Mouse (Mus musculus) limb, embryonic 11.5 days (tissue): ENCODE data around the gene Akap6. TPM values are rescaled to one million over a fixed set of nuclear protein-coding genes. Genes with fewer than 3 reads are reported as not detected.

Experiments
- ATAC-seq: fragments of 200-750 bp; cut with Nextera tagmentation; 2 replicates; pipeline ENCODE4 v1.8.0; 2017; ENCODE audit warnings: low read depth; ENCODE audit not compliant: insufficient number of reproducible peaks, low FRiP score, low TSS enrichment
- DNase-seq: peaks from one replicate; pipeline ENCODE4 v3.0.0-alpha.2; 2015; ENCODE audit warnings: low spot score
- H3K27ac ChIP-seq: fragments of 300-500 bp; sonication (generic); replicated peaks from 2 replicates; pipeline ENCODE4 v1.5.1; 2014; ENCODE audit warnings: low read depth, mild to moderate bottlenecking, low read length
- H3K27me3 ChIP-seq: fragments of 300-500 bp; sonication (generic); 2 replicates; pipeline ENCODE4 v1.6.1; 2014; ENCODE audit warnings: mild to moderate bottlenecking, low read length, mixed read lengths; ENCODE audit not compliant: control insufficient read depth, insufficient read depth
- H3K36me3 ChIP-seq: fragments of 300-500 bp; sonication (generic); 2 replicates; pipeline ENCODE4 v1.6.1; 2014; ENCODE audit warnings: mild to moderate bottlenecking, low read length, moderate library complexity, mixed read lengths; ENCODE audit not compliant: control insufficient read depth, insufficient read depth
- H3K4me1 ChIP-seq: fragments of 300-500 bp; sonication (generic); 2 replicates; pipeline ENCODE4 v1.6.1; 2014; ENCODE audit warnings: low read length, mixed read lengths; ENCODE audit not compliant: control insufficient read depth, insufficient read depth
- H3K4me2 ChIP-seq: fragments of 300-500 bp; sonication (generic); 2 replicates; pipeline ENCODE4 v1.6.1; 2014; ENCODE audit warnings: low read depth, mild to moderate bottlenecking, moderate library complexity; ENCODE audit not compliant: severe bottlenecking
- H3K4me3 ChIP-seq: fragments of 300-500 bp; sonication (generic); 2 replicates; pipeline ENCODE4 v1.5.1; 2014; ENCODE audit warnings: low read depth, low read length
- H3K9ac ChIP-seq: fragments of 300-500 bp; sonication (generic); 2 replicates; pipeline ENCODE4 v1.6.1; 2014; ENCODE audit warnings: mild to moderate bottlenecking, low read length
- H3K9me3 ChIP-seq: fragments of 300-500 bp; sonication (generic); 2 replicates; pipeline ENCODE4 v1.6.1; 2016; ENCODE audit warnings: low read length; ENCODE audit not compliant: control insufficient read depth
- WGBS: fragments of 180-500 bp; shearing (Covaris S2); extraction: QIAGEN DNeasy Blood & Tissue Kit; methylation state at CpG from one replicate; pipeline ENCODE4 v1.1.7; 2014; 5-methylcytosine and 5-hydroxymethylcytosine counted together
- polyA plus RNA-seq: library from polyadenylated mRNA; unstranded; fragments of >200 nt; fragmentation: Nextera tagmentation; extraction: Ambion mirVana; gene quantifications from 2 replicates; pipeline ENCODE4 v1.2.1, GENCODE M21; 2014

The Akap6 gene
- polyA plus RNA-seq, 1 experiment from 2014 or later, result 0.29 TPM

GRCm38 (mm10) chr12:53168189-53169003, 469.2 kb downstream of the Akap6 start:
- Histone ChIP-seq H3K4me2 (no peak overlapping the region), H3K36me3 (no peaks in the 10 kb centered on the region), H3K4me1 (no peaks in the 10 kb centered on the region), H3K9me3 (no peaks in the 10 kb centered on the region), H3K27me3 (no peaks in the 10 kb centered on the region), H3K9ac (no peak overlapping the region), H3K4me3 (no peak overlapping the region), H3K27ac (no peak overlapping the region)
- ATAC-seq (no peak), DNase-seq (no peak)
- WGBS, result 92% methylated on average over 8 of the region's 8 CpGs

- no peak for ATAC-seq
Measured at GRCm38 (mm10) chr12:53191435-53191834, 492.3 kb downstream of the Akap6 start.

DNA sequence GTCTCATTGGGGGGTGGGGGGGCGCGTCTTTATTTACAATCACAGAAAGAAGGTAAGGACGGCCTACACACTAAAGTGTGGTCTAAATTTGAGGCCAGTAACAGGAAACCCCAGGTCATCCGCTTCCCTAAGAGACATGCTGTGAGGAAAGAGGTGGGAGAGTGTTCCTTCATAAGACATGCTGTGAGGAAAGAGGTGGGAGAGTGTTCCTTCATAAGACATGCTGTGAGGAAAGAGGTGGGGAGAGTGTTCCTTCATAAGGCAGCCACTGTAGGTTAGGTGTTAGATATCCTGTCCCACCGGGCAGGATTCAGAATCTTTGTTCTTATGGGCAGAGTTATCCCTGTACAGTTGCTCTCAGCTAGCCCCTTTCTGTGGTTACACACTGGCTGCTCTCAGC, 494.5 kb downstream of the Akap6 start:
- Histone ChIP-seq H3K4me2 (no peak overlapping the region), H3K4me1 (peaks cover 4% of the 10 kb centered on the region; the same call in 1 of the 2 replicates), H3K27ac (no peak overlapping the region), H3K27me3 (no peaks in the 10 kb centered on the region), H3K4me3 (no peak overlapping the region), H3K9ac (no peak overlapping the region), H3K36me3 (no peaks in the 10 kb centered on the region), H3K9me3 (no peaks in the 10 kb centered on the region)
- ATAC-seq (no peak), DNase-seq (no peak)
- WGBS, result 46% methylated on average over 5 of the region's 5 CpGs

More at GRCm38 (mm10) chr12:53191435-53191834, 492.3 kb downstream of the Akap6 start:
- Histone ChIP-seq H3K4me1 (peaks cover 4% of the 10 kb centered on the region; the same call in 1 of the 2 replicates), H3K4me2 (no peak overlapping the region), H3K27me3 (no peaks in the 10 kb centered on the region), H3K9ac (no peak overlapping the region), H3K4me3 (no peak overlapping the region), H3K9me3 (no peaks in the 10 kb centered on the region), H3K36me3 (no peaks in the 10 kb centered on the region), H3K27ac (no peak overlapping the region)
- DNase-seq, result no peak
- 86% methylated on average over 7 of the region's 7 CpGs for WGBS

Other genes starting within 250 kb of the Akap6 start
- 58.7 and 59.1 TPM in 2 replicates for gene Arhgap5, start 195.4 kb upstream of the Akap6 start, polyA plus RNA-seq